Mouse (Mus musculus) C2C12 (cell line): Measurements from ENCODE around the gene Oas1c. TPM values are rescaled to one million over a fixed set of nuclear protein-coding genes. Genes with fewer than 3 reads are reported as not detected.
"Not testable (repeated sequence)": the region's sequence is repeated elsewhere in the genome, so short reads cannot be mapped to it uniquely, and the experiment has no call there.

ENCODE experiments used
- H3K27me3 ChIP-seq: one replicate; pipeline ENCODE4 v1.6.1; 2011; ENCODE audit not compliant: control insufficient read depth, insufficient read depth, insufficient read length
- H3K36me3 ChIP-seq: one replicate; pipeline ENCODE4 v1.6.1; 2011; ENCODE audit not compliant: control insufficient read depth, insufficient read depth
- H3K4me3 ChIP-seq: one replicate; pipeline ENCODE4 v1.5.1; 2011; ENCODE audit warnings: mild to moderate bottlenecking, control low read depth; ENCODE audit not compliant: poor library complexity, insufficient read depth, severe bottlenecking
- H3K79me2 ChIP-seq: one replicate; pipeline ENCODE4 v1.6.1; 2011; ENCODE audit not compliant: control insufficient read depth, insufficient read depth
- H3K79me3 ChIP-seq: one replicate; pipeline ENCODE4 v1.6.1; 2011; ENCODE audit warnings: low read depth, control low read depth
- H3ac ChIP-seq: one replicate; pipeline ENCODE3; 2011; ENCODE audit warnings: low read depth; ENCODE audit not compliant: control insufficient read depth, insufficient read length
- CEBPB ChIP-seq: IDR thresholded peaks from one replicate; pipeline ENCODE4 v1.6.1; 2011; ENCODE audit warnings: low read depth, mild to moderate bottlenecking, control low read depth, moderate library complexity
- CTCF ChIP-seq: IDR thresholded peaks from one replicate; pipeline ENCODE4 v1.5.1; 2011; ENCODE audit not compliant: control insufficient read depth, insufficient read depth, insufficient read length
- FOSL1 ChIP-seq: IDR thresholded peaks from one replicate; pipeline ENCODE4 v1.8.0; 2011; ENCODE audit warnings: mild to moderate bottlenecking, low read length; ENCODE audit not compliant: poor library complexity, insufficient read depth, severe bottlenecking
- MAX ChIP-seq: IDR thresholded peaks from one replicate; pipeline ENCODE4 v1.6.1; 2011; ENCODE audit warnings: mild to moderate bottlenecking, control low read depth
- MYOD1 ChIP-seq: IDR thresholded peaks from one replicate; pipeline ENCODE4 v1.6.1; 2011; ENCODE audit warnings: low read depth; ENCODE audit not compliant: control insufficient read depth, insufficient read length
- MYOG ChIP-seq: IDR thresholded peaks from one replicate; pipeline ENCODE4 v1.6.1; 2011; ENCODE audit not compliant: control insufficient read depth, insufficient read length; ENCODE audit errors: extremely low read depth
- USF1 ChIP-seq: IDR thresholded peaks from one replicate; pipeline ENCODE4 v1.6.1; 2011; ENCODE audit warnings: low read depth, mild to moderate bottlenecking, control low read depth, moderate library complexity
- polyA plus RNA-seq: library from polyadenylated mRNA; unstranded; fragments of >200 nt; fragmentation: generic; extraction: Trizol; gene quantifications from one replicate; pipeline ENCODE4 v1.2.1, GENCODE M21; 2012; ENCODE audit warnings: missing spikeins

The Oas1c gene
- polyA plus RNA-seq, 1 experiment, result 0.07 TPM

DNA sequence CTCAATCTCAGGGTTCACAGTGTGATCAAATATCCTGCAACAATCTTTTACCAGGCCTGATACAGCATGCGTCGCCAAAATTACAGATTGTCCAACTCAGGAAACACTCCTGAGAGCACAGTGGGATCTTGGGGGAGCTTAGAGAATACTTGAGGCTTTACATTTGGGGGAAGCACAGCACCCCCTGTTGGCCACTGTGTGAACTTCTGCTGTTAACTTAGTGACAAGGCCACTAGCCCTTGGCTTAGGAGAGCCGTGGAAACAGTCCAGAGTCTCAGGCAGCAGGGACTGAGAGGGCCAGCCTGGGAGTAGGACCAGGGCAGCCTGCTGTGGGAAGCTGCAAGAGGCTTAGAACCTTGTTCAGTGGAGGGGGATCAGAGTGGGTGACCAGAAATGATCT is 3.6 kb upstream of the Oas1c start:
- H3K79me2 ChIP-seq, result no peaks in the 10 kb centered on the region
- H3K27me3 ChIP-seq, result no peaks in the 10 kb centered on the region
- no peaks in the 10 kb centered on the region for H3K79me3 ChIP-seq
- H3K4me3 ChIP-seq, result no peak overlapping the region
- H3ac ChIP-seq, result no peak overlapping the region
- no peaks in the 10 kb centered on the region for H3K36me3 ChIP-seq
- TF ChIP-seq FOSL1, result no peak
- TF ChIP-seq CTCF, result no peak
- TF ChIP-seq MYOD1, result no peak
- no peak for TF ChIP-seq CEBPB
- no peak for TF ChIP-seq USF1
- TF ChIP-seq MYOG, result no peak
- TF ChIP-seq MAX, result no peak

DNA sequence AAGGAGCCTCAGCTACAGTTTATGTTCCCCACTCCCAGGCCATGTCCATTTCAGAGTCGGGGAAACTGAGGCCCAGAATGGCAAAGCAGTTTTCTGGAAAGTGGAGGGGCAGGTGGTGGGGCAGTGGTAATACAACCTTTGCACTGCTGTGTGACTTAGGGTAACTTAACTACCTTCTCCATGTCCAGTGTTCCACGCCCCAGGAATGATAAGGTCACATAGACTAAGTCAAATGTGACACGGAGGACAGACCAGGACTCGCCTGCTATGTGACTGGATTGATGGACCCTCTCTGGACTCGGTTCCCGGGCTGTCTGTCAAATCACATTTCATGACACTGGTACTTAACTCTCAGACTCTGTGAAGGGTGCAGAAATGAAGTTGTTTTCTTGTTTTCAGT is 709 bp upstream of the Oas1c start:
- TF ChIP-seq CTCF, result no peak
- no peak for TF ChIP-seq MAX
- TF ChIP-seq CEBPB, result no peak
- TF ChIP-seq USF1, result no peak
- TF ChIP-seq MYOD1, result no peak
- no peak for TF ChIP-seq MYOG
- TF ChIP-seq FOSL1, result no peak
- no peaks in the 10 kb centered on the region for H3K79me3 ChIP-seq
- H3K79me2 ChIP-seq, result no peaks in the 10 kb centered on the region
- H3K4me3 ChIP-seq, result no peak overlapping the region
- H3K36me3 ChIP-seq, result no peaks in the 10 kb centered on the region
- no peak overlapping the region for H3ac ChIP-seq
- H3K27me3 ChIP-seq, result no peaks in the 10 kb centered on the region

DNA sequence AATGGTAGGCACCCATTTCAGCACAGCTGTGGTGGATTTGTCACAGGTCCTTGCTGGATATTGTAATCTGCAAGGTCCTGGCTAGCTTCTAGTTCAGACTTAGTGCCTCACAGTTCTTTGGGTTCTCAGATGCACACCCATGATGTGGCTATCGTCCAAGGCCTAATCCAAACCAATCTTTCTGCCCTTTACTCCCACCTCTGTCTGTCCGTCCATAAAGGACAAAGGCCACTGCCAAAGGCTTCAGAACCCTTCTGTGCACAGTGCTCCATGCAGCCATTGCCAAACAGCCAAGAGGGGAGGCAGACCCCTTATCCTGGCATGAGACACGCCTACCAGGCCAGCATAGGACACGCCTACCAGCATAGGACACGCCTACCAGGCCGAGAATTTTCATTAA is 3.1 kb downstream of the Oas1c start:
- Histone ChIP-seq H3K79me2 (no peaks in the 10 kb centered on the region), H3K36me3 (no peaks in the 10 kb centered on the region), H3K4me3 (no peak overlapping the region), H3K27me3 (no peaks in the 10 kb centered on the region), H3K79me3 (no peaks in the 10 kb centered on the region), H3ac (no peak overlapping the region)
- TF ChIP-seq MAX, result no peak
- no peak for TF ChIP-seq MYOD1
- no peak for TF ChIP-seq CEBPB
- TF ChIP-seq FOSL1, result no peak
- TF ChIP-seq USF1, result no peak
- TF ChIP-seq MYOG, result no peak
- no peak for TF ChIP-seq CTCF

DNA sequence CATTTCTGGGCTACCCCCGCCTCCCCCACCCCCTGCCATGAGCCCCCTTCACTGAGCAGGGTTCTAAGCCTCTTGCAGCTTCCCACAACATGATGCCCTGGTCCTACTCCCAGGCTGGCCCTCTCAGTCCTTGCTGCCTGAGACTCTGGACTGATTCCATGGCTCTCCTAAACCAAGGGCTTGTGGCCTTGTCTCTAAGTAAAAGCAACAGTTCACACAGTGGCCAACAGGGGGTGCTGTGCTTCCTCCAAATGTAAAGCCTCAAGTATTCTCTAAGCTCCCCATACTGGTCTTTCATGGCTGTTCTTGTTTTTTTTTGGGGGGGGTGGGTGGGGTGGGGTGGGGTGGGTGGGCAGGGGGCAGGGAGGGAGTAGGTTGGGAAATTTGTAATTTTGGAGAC is 5.9 kb downstream of the Oas1c start:
- Histone ChIP-seq H3K79me2 (no peaks in the 10 kb centered on the region), H3K4me3 (no peak overlapping the region), H3K79me3 (no peaks in the 10 kb centered on the region), H3ac (no peak overlapping the region), H3K36me3 (no peaks in the 10 kb centered on the region), H3K27me3 (peaks cover 9% of the 10 kb centered on the region)
- TF ChIP-seq FOSL1 (no peak), MYOG (no peak), MAX (no peak), CTCF (no peak), USF1 (no peak), MYOD1 (no peak), CEBPB (no peak)

DNA sequence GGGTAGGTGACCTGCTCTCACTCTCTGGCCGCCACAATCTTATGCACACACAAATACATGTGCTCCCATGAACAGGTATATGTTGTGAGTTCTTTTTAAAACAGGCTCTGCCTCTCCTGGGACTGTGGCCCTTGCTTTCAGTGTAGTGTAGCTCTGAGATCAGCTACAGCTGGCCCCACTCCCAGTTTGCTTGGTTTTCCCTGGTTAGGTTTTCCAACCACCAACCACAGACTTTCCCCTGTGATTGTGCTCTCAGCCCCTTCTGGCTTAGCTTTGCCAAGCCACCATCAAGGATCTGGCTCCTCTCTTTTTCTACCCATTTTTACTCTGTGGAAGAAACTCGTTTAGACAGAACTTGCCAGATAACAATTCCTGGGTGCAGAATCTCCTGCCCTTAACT is 8.7 kb downstream of the Oas1c start:
- no peak overlapping the region for H3K4me3 ChIP-seq
- no peaks in the 10 kb centered on the region for H3K79me3 ChIP-seq
- H3K79me2 ChIP-seq, result no peaks in the 10 kb centered on the region
- H3K27me3 ChIP-seq, result peaks cover 9% of the 10 kb centered on the region
- no peak for TF ChIP-seq CTCF
- TF ChIP-seq FOSL1, result no peak
- TF ChIP-seq MYOG, result no peak
- no peak for TF ChIP-seq MAX
- no peak for TF ChIP-seq MYOD1
- TF ChIP-seq CEBPB, result no peak
- TF ChIP-seq USF1, result no peak
- no peaks in the 10 kb centered on the region for H3K36me3 ChIP-seq
- no peak overlapping the region for H3ac ChIP-seq

DNA sequence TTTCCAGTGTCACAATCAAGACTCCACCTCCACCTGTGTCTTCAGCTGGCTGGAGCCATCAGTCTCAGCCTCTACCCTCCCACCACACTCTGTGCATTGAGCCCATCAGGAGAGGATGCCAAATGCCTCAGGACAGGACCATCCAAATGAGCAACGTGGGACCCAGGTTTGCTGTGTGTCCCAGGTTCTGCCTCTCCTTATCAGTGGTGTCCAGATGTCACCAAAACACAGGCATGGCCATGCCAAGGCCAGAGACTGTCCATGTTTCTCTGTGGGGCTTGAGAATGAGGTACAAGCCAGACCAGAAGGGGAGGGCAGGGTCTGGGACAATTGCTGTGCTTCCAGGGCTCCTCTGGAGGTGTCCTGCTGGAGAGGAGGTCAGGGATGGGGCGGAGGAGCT is 13.4 kb downstream of the Oas1c start:
- not testable (repeated sequence) for H3ac ChIP-seq, H3K79me2 ChIP-seq, H3K79me3 ChIP-seq, H3K4me3 ChIP-seq, H3K27me3 ChIP-seq, H3K36me3 ChIP-seq

DNA sequence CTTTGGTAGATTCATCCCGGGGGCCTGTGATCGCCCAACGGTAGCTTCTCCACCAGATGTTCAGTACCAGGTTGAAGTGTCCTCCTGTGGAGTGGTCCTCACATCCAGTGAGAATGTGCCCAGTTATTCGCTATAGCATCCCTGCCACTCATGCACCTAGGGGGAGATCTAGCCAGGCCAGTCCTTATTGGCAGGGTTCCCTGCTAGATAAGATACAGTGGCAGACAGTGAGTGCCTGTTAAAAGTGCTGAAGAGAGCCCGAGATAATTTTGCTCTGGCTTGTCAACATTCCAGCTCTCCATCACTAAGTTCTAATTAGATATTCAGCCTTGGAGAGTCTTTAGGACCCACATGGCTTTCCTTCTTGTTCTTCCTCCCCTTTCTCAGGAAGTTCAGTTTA is 14.2 kb downstream of the Oas1c start:
- H3K27me3 ChIP-seq, H3K4me3 ChIP-seq, H3K79me3 ChIP-seq, H3K79me2 ChIP-seq, H3ac ChIP-seq, H3K36me3 ChIP-seq: not testable (repeated sequence)

DNA sequence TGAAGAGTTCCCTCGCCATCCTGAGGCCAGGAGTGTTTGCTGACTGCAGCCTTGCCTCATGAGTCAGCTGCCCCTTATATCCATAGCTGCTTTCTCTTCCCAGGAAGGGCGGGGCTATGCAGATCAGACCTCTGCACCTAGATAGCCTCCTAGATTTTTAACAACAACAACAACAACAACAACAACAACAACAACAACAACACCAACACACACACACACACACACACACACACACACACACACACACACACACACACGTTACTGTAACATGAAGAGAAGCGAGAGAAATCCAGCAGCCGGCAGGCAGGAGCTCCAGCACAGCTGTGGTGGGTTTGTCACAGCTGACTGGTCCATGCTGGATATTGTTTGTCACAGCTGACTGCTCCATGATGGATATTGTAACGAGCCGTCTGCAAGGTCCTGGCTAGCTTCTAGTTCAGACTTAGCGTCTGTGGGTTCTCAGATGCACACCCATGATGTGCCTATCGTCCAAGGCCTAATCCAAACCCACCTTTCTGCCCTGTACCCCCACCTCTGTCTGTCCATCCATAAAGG is 16.8 kb downstream of the Oas1c start, which contains the start of gene Oas1e:
Oas1e (minus strand) TSS at position 51 of the 555 bp plus-strand sequence.
- not testable (repeated sequence) for H3ac ChIP-seq, H3K36me3 ChIP-seq, H3K79me2 ChIP-seq, H3K27me3 ChIP-seq, H3K79me3 ChIP-seq, H3K4me3 ChIP-seq
